Mouse (Mus musculus) mature B cell (primary cell): Measurements from ENCODE around the gene Gm14419.
"Not testable (repeated sequence)": the region's sequence is repeated elsewhere in the genome, so short reads cannot be mapped to it uniquely, and the experiment has no call there.

Source experiments
- in situ Hi-C: fragments of 300-500 bp; cut with MboI; formaldehyde crosslinking; loops from 2 replicates; pipeline ENCODE4 v1.14.3; 2019

The Gm14419 gene

GRCm38 (mm10) chr2:177000656-177001055, at the start of gene Gm14419:
Gene Gm14419 (plus strand): TSS chr2:177000956.
- in situ Hi-C loops = not testable (repeated sequence)
